Mouse (Mus musculus): Measurements from ENCODE around the gene Tbc1d15. TPM values are rescaled to one million over a fixed set of nuclear protein-coding genes. Genes with fewer than 3 reads are reported as not detected.

Gene Tbc1d15
- polyA plus RNA-seq, 1 experiment from 2014 or later = 42.3 TPM

GRCm38 (mm10) chr10:115226586-115226985 is 24.7 kb downstream of the Tbc1d15 start:
- H3K27me3 ChIP-seq (ENCODE audit: control insufficient read depth, insufficient read depth, low read length) = no peaks in the 10 kb centered on the region
- H3K36me3 ChIP-seq (ENCODE audit: control insufficient read depth, insufficient read depth, low read length) = peaks cover 33% of the 10 kb centered on the region
- no peak overlapping the region for H3K4me3 ChIP-seq (ENCODE audit: control insufficient read depth in 1 of 2, insufficient read depth in 1 of 2, low read depth in 1 of 2, low read length in 2 of 2)
- no peak overlapping the region for H3K27ac ChIP-seq (replicated peaks in 1 of 2; ENCODE audit: control insufficient read depth in 1 of 2, insufficient read depth in 1 of 2, low read depth in 2 of 2, low read length in 2 of 2)
- ATAC-seq (ENCODE audit: insufficient number of reproducible peaks, insufficient read depth, low FRiP score, low read depth) = no peak
- H3K9ac ChIP-seq (ENCODE audit: low read length) = no peak overlapping the region
- H3K4me1 ChIP-seq (ENCODE audit: control insufficient read depth in 2 of 2, insufficient read depth in 2 of 2, low read length in 2 of 2) = no peaks in the 10 kb centered on the region; a peak in 1 of 4 replicates
- H3K4me2 ChIP-seq (ENCODE audit: low read length) = no peak overlapping the region
- 89% methylated on average over 7 of the region's 7 CpGs for WGBS
- H3K9me3 ChIP-seq (ENCODE audit: control insufficient read depth, low read length) = no peaks in the 10 kb centered on the region

- H3K27ac ChIP-seq (replicated peaks in 1 of 2; ENCODE audit: control insufficient read depth in 1 of 2, insufficient read depth in 1 of 2, low read depth in 2 of 2, low read length in 2 of 2) = no peak overlapping the region
- no peaks in the 10 kb centered on the region for H3K27me3 ChIP-seq (ENCODE audit: control insufficient read depth, insufficient read depth, low read length)
- H3K4me3 ChIP-seq (ENCODE audit: control insufficient read depth in 1 of 2, insufficient read depth in 1 of 2, low read depth in 1 of 2, low read length in 2 of 2) = no peak overlapping the region
- H3K36me3 ChIP-seq (ENCODE audit: control insufficient read depth, insufficient read depth, low read length) = peaks cover 43% of the 10 kb centered on the region
- H3K9ac ChIP-seq (ENCODE audit: low read length) = no peak overlapping the region
- no peaks in the 10 kb centered on the region for H3K9me3 ChIP-seq (ENCODE audit: control insufficient read depth, low read length)
- ATAC-seq (ENCODE audit: insufficient number of reproducible peaks, insufficient read depth, low FRiP score, low read depth) = no peak
- no peaks in the 10 kb centered on the region; a peak in 1 of 4 replicates for H3K4me1 ChIP-seq (ENCODE audit: control insufficient read depth in 2 of 2, insufficient read depth in 2 of 2, low read length in 2 of 2)
- no peak overlapping the region for H3K4me2 ChIP-seq (ENCODE audit: low read length)
- 78% methylated on average over 3 of the region's 3 CpGs for WGBS
Observed at GRCm38 (mm10) chr10:115223845-115224244, 27.4 kb downstream of the Tbc1d15 start.

GRCm38 (mm10) chr10:115212916-115213580 is 38.2 kb downstream of the Tbc1d15 start:
- WGBS = 94% methylated on average over 11 of the region's 11 CpGs
- no peak overlapping the region for H3K27ac ChIP-seq (replicated peaks in 1 of 2; ENCODE audit: control insufficient read depth in 1 of 2, insufficient read depth in 1 of 2, low read depth in 2 of 2, low read length in 2 of 2)
- peaks cover 77% of the 10 kb centered on the region for H3K36me3 ChIP-seq (ENCODE audit: control insufficient read depth, insufficient read depth, low read length)
- H3K27me3 ChIP-seq (ENCODE audit: control insufficient read depth, insufficient read depth, low read length) = no peaks in the 10 kb centered on the region
- no peak for ATAC-seq (ENCODE audit: insufficient number of reproducible peaks, insufficient read depth, low FRiP score, low read depth)
- H3K4me2 ChIP-seq (ENCODE audit: low read length) = no peak overlapping the region
- H3K9ac ChIP-seq (ENCODE audit: low read length) = no peak overlapping the region
- no peaks in the 10 kb centered on the region for H3K4me1 ChIP-seq (ENCODE audit: control insufficient read depth in 2 of 2, insufficient read depth in 2 of 2, low read length in 2 of 2)
- H3K9me3 ChIP-seq (ENCODE audit: control insufficient read depth, low read length) = no peaks in the 10 kb centered on the region
- H3K4me3 ChIP-seq (ENCODE audit: control insufficient read depth in 1 of 2, insufficient read depth in 1 of 2, low read depth in 1 of 2, low read length in 2 of 2) = no peak overlapping the region

GRCm38 (mm10) chr10:115205825-115206224 is 45.4 kb downstream of the Tbc1d15 start:
- no peak for ATAC-seq (ENCODE audit: insufficient number of reproducible peaks, insufficient read depth, low FRiP score, low read depth)
- 75% methylated on average over 3 of the region's 3 CpGs for WGBS
- Histone ChIP-seq H3K27ac (replicated peaks in 1 of 2; ENCODE audit: control insufficient read depth in 1 of 2, insufficient read depth in 1 of 2, low read depth in 2 of 2, low read length in 2 of 2) (no peak overlapping the region), H3K9me3 (ENCODE audit: control insufficient read depth, low read length) (no peaks in the 10 kb centered on the region), H3K36me3 (ENCODE audit: control insufficient read depth, insufficient read depth, low read length) (peaks cover 62% of the 10 kb centered on the region), H3K4me1 (ENCODE audit: control insufficient read depth in 2 of 2, insufficient read depth in 2 of 2, low read length in 2 of 2) (no peaks in the 10 kb centered on the region), H3K4me3 (ENCODE audit: control insufficient read depth in 1 of 2, insufficient read depth in 1 of 2, low read depth in 1 of 2, low read length in 2 of 2) (no peak overlapping the region), H3K4me2 (ENCODE audit: low read length) (no peak overlapping the region), H3K27me3 (ENCODE audit: control insufficient read depth, insufficient read depth, low read length) (no peaks in the 10 kb centered on the region), H3K9ac (ENCODE audit: low read length) (no peak overlapping the region)

- Histone ChIP-seq H3K27me3 (ENCODE audit: control insufficient read depth, insufficient read depth, low read length) (no peaks in the 10 kb centered on the region), H3K9ac (ENCODE audit: low read length) (no peak overlapping the region), H3K4me1 (ENCODE audit: control insufficient read depth in 2 of 2, insufficient read depth in 2 of 2, low read length in 2 of 2) (no peaks in the 10 kb centered on the region), H3K4me2 (ENCODE audit: low read length) (no peak overlapping the region), H3K9me3 (ENCODE audit: control insufficient read depth, low read length) (no peaks in the 10 kb centered on the region), H3K4me3 (ENCODE audit: control insufficient read depth in 1 of 2, insufficient read depth in 1 of 2, low read depth in 1 of 2, low read length in 2 of 2) (no peak overlapping the region), H3K27ac (replicated peaks in 1 of 2; ENCODE audit: control insufficient read depth in 1 of 2, insufficient read depth in 1 of 2, low read depth in 2 of 2, low read length in 2 of 2) (no peak overlapping the region), H3K36me3 (ENCODE audit: control insufficient read depth, insufficient read depth, low read length) (peaks cover 62% of the 10 kb centered on the region)
- no peak for ATAC-seq (ENCODE audit: insufficient number of reproducible peaks, insufficient read depth, low FRiP score, low read depth)
- WGBS = 0% methylated on average over 1 of the region's 1 CpGs
Observed at GRCm38 (mm10) chr10:115205284-115205683, 46.0 kb downstream of the Tbc1d15 start.

GRCm38 (mm10) chr10:115191214-115191613 is 60.1 kb downstream of the Tbc1d15 start:
- Histone ChIP-seq H3K9ac (ENCODE audit: low read length) (no peak overlapping the region), H3K27me3 (ENCODE audit: control insufficient read depth, insufficient read depth, low read length) (no peaks in the 10 kb centered on the region), H3K4me2 (ENCODE audit: low read length) (no peak overlapping the region), H3K4me1 (ENCODE audit: control insufficient read depth in 2 of 2, insufficient read depth in 2 of 2, low read length in 2 of 2) (no peaks in the 10 kb centered on the region), H3K4me3 (ENCODE audit: control insufficient read depth in 1 of 2, insufficient read depth in 1 of 2, low read depth in 1 of 2, low read length in 2 of 2) (no peak overlapping the region), H3K27ac (replicated peaks in 1 of 2; ENCODE audit: control insufficient read depth in 1 of 2, insufficient read depth in 1 of 2, low read depth in 2 of 2, low read length in 2 of 2) (no peak overlapping the region), H3K9me3 (ENCODE audit: control insufficient read depth, low read length) (no peaks in the 10 kb centered on the region), H3K36me3 (ENCODE audit: control insufficient read depth, insufficient read depth, low read length) (no peaks in the 10 kb centered on the region)
- 69% methylated on average over 7 of the region's 7 CpGs for WGBS
- ATAC-seq (ENCODE audit: insufficient number of reproducible peaks, insufficient read depth, low FRiP score, low read depth) = no peak

- no peak for ATAC-seq (ENCODE audit: insufficient number of reproducible peaks, insufficient read depth, low FRiP score, low read depth)
- H3K4me2 ChIP-seq (ENCODE audit: low read length) = no peak overlapping the region
- no peaks in the 10 kb centered on the region for H3K4me1 ChIP-seq (ENCODE audit: control insufficient read depth in 2 of 2, insufficient read depth in 2 of 2, low read length in 2 of 2)
- H3K36me3 ChIP-seq (ENCODE audit: control insufficient read depth, insufficient read depth, low read length) = no peaks in the 10 kb centered on the region
- H3K27ac ChIP-seq (replicated peaks in 1 of 2; ENCODE audit: control insufficient read depth in 1 of 2, insufficient read depth in 1 of 2, low read depth in 2 of 2, low read length in 2 of 2) = no peak overlapping the region
- 68% methylated on average over 1 of the region's 1 CpGs for WGBS
- H3K9ac ChIP-seq (ENCODE audit: low read length) = no peak overlapping the region
- H3K27me3 ChIP-seq (ENCODE audit: control insufficient read depth, insufficient read depth, low read length) = no peaks in the 10 kb centered on the region
- no peaks in the 10 kb centered on the region for H3K9me3 ChIP-seq (ENCODE audit: control insufficient read depth, low read length)
- H3K4me3 ChIP-seq (ENCODE audit: control insufficient read depth in 1 of 2, insufficient read depth in 1 of 2, low read depth in 1 of 2, low read length in 2 of 2) = no peak overlapping the region
Observed at GRCm38 (mm10) chr10:115187390-115187789, 63.9 kb downstream of the Tbc1d15 start.

- 7% methylated on average over 9 of the region's 9 CpGs for WGBS
- Histone ChIP-seq H3K4me2 (ENCODE audit: low read length) (no peak within 1 kb of the TSS), H3K9ac (ENCODE audit: low read length) (no peak within 1 kb of the TSS), H3K27me3 (ENCODE audit: control insufficient read depth, insufficient read depth, low read length) (no peaks in the 10 kb centered on the region), H3K9me3 (ENCODE audit: control insufficient read depth, low read length) (no peaks in the 10 kb centered on the region), H3K36me3 (ENCODE audit: control insufficient read depth, insufficient read depth, low read length) (no peaks in the 10 kb centered on the region), H3K4me1 (ENCODE audit: control insufficient read depth in 2 of 2, insufficient read depth in 2 of 2, low read length in 2 of 2) (no peaks in the 10 kb centered on the region), H3K4me3 (ENCODE audit: control insufficient read depth in 1 of 2, insufficient read depth in 1 of 2, low read depth in 1 of 2, low read length in 2 of 2) (no peak within 1 kb of the TSS), H3K27ac (replicated peaks in 1 of 2; ENCODE audit: control insufficient read depth in 1 of 2, insufficient read depth in 1 of 2, low read depth in 2 of 2, low read length in 2 of 2) (no peak within 1 kb of the TSS)
- ATAC-seq (ENCODE audit: insufficient number of reproducible peaks, insufficient read depth, low FRiP score, low read depth) = no peak
Observed at GRCm38 (mm10) chr10:115184697-115185096, 66.6 kb downstream of the Tbc1d15 start, which contains the start of gene Tph2. Tph2 (minus strand) TSS chr10:115185022.

Data from heart, embryonic 14.5 days (tissue).